Mouse (Mus musculus): ENCODE data around the gene Pyroxd1. TPM values are rescaled to one million over a fixed set of nuclear protein-coding genes. Genes with fewer than 3 reads are reported as not detected.

The Pyroxd1 gene
- 10 to 100 TPM; 14.9 to 16.0 TPM for total RNA-seq (2021)
- long read RNA-seq, experiment 1, transcript Pyroxd1-201 (12 exons, 2,831 nt): major isoform, 12 of 28 reads
- long read RNA-seq, experiment 1, partial matches to known transcripts: 3 of 28 reads
- long read RNA-seq, experiment 1, other reads (novel, unspliced or antisense): 13 of 28 reads
- long read RNA-seq, experiment 2, partial matches to known transcripts: 0 of 12 reads
- long read RNA-seq, experiment 2, other reads (novel, unspliced or antisense): 10 of 12 reads

DNA sequence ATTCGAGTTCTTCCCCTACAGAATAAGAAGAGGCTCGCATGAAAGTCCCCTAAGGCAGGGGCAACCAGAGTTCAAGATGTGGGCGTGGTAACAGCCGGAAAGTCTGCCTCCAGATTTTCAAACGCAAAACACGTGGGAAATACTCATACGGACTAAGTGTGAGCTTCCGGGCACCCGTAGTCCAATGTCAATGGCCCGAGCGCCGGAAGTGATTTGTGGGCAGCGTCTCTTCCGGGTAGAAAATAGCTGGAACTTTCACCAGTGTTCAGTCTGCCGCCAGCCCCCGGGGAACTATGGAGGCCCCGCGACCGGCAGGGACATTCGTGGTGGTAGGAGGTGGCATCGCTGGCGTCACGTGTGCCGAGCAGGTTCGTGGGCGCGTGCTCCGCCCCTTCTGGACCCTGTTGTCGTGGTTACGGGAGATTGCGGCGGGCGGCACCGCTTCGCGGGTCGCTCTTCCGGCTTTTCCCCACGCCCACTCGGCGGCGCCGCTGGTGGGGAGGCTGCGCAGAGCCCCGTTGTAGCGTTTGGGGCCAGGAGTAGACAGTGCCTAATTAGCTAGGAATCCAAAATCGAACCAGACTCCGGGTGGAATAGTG lies at the start of gene Pyroxd1:
TSS of gene Pyroxd1 (plus strand) at position 215 of the 599 bp plus-strand sequence.
- TF ChIP-seq CTCF (IDR thresholded peaks at IDR 0.05): no peak; the same call in 1 of the 2 replicates
- intact Hi-C loops (cut with DNase I): loop anchor here (2.0 to 10.0 kb wide), 4 partner anchors 41 to 861 kb away; partner anchors contain the start of genes Golt1b, Ldhb and Recql
- peak; percentile 85 to 86 for DNase-seq (ENCODE audit: extremely low spot score in 1 of 2, low spot score in 2 of 2)
- Histone ChIP-seq H3K4me3 (peak within 1 kb of the TSS; percentile 76), H3K27ac (peak within 1 kb of the TSS; percentile 94)

DNA sequence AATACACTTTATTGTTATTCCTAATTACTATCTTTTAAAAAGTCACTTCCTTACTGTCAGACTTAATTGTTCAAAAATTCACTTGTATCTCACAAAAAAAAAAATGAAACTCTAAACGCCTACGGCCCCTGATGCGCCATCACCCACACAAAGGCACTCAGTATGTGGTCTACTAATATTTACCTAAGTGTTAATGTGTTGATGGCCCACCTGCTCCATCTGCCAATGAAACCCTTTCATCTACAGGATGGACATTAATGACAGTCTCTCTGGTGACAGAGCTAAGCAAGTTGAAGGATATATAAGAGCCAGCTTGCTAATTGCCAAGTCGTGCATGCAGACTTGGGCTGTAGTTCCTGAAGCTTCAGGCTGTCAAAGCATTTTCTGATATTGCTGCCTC lies 47.4 kb upstream of the Pyroxd1 start, which contains the start of gene Iapp:
TSS of gene Iapp (plus strand) at position 326 of the 400 bp plus-strand sequence.
- TF ChIP-seq CTCF (IDR thresholded peaks at IDR 0.05): no peak

DNA sequence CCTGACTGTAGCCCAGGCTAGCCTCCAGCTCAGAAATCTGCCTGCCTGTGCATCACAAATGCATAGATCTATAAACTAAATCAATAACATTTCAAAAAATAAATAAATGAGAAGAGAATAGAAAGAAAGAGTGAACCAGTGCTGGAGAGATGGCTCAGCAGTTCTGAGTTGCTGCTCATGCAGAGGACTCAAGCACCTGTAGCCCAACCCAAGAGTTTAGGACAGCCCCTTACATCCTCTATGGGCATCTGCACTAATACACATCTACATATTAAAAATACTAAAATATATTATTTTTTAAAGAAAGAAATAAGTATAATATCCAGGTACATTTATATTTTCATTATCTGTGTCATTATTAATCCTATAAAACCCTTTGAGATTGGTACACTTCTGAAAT lies 40.4 kb upstream of the Pyroxd1 start:
- Histone ChIP-seq H3K27ac (no peak overlapping the region), H3K4me3 (no peak overlapping the region)
- DNase-seq (ENCODE audit: extremely low spot score in 1 of 2, low spot score in 2 of 2): no peak
- intact Hi-C loops (cut with DNase I): no loop called here
- TF ChIP-seq CTCF (IDR thresholded peaks at IDR 0.05): no peak

More for the DNA sequence above, 47.4 kb upstream of the Pyroxd1 start, which contains the start of gene Iapp:
- Histone ChIP-seq H3K4me3 (no peak within 1 kb of the TSS), H3K27ac (no peak within 1 kb of the TSS)
- DNase-seq (ENCODE audit: extremely low spot score in 1 of 2, low spot score in 2 of 2): no peak
- intact Hi-C loops (cut with DNase I): no loop called here

DNA sequence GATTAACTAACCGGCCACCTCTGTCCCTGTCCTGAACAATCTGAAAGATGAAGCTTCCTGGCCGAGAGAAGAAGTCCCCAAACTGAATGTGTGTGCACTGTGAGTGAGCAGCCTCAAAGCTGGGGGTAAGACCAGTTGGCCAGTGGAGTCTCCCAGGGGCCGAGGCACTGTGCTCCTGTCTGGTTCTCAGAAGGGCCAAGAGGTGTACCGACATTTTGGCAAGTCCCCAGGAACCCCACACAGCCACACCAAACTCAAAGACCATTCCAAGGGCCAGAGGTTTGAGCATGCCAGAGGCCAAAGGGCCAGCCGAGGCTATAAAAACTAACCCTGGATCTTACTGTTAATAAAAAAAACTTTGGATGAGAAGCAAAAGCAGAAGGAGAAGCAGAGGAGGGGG lies 31.2 kb upstream of the Pyroxd1 start:
- H3K4me3 ChIP-seq: no peak overlapping the region
- intact Hi-C loops (cut with DNase I): no loop called here
- DNase-seq (ENCODE audit: extremely low spot score in 1 of 2, low spot score in 2 of 2): no peak
- no peak overlapping the region for H3K27ac ChIP-seq
- no peak for TF ChIP-seq CTCF (IDR thresholded peaks at IDR 0.05)

DNA sequence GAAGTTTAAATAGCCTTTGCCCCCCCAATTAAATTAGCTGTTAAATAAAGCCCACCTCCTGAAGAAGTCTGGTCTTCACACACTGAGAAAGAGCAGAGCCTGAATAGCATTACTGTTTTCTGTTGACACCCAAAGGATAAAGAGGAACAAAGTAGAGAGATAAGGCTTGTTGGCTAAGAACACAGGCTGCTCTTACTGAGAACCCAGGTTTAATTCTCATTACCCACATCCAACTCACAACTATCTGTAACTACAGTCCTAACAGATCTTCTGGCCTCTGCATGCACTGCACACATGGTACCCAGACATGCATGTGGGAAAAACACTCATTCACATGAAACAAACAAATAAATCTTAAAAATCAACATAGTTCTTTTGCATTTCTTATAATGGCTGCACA lies 28.3 kb upstream of the Pyroxd1 start:
- intact Hi-C loops (cut with DNase I): no loop called here
- DNase-seq (ENCODE audit: extremely low spot score in 1 of 2, low spot score in 2 of 2): no peak
- no peak for TF ChIP-seq CTCF (IDR thresholded peaks at IDR 0.05)
- Histone ChIP-seq H3K4me3 (no peak overlapping the region), H3K27ac (no peak overlapping the region)

DNA sequence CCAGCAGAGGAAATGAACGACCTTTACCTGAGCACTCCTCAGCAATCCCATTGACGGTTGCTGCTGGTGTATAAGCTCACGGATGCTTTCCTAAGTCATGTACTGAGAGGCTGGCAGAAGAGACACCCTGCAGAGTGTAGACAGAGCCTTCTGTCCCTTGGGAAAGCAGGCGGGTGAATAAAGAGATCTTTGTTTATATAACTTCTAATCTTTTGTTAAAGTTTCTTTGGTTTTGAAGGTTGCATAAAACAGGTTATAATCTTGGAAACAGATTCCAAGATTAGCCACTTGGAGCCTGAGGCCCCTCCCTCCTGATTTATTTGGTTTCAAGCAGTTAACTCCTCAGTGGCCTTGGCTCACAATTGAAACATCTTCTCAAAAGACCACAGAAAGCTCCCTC lies 22.6 kb upstream of the Pyroxd1 start, which contains the start of gene Slco1a5:
TSS of gene Slco1a5 (minus strand) at position 101 of the 400 bp plus-strand sequence.
- no peak for TF ChIP-seq CTCF (IDR thresholded peaks at IDR 0.05)
- Histone ChIP-seq H3K27ac (no peak within 1 kb of the TSS), H3K4me3 (no peak within 1 kb of the TSS)
- intact Hi-C loops (cut with DNase I): loop anchor here (10.0 kb wide), 1 partner anchor 138 kb away; no protein-coding TSS in a partner anchor
- no peak for DNase-seq (ENCODE audit: extremely low spot score in 1 of 2, low spot score in 2 of 2)

DNA sequence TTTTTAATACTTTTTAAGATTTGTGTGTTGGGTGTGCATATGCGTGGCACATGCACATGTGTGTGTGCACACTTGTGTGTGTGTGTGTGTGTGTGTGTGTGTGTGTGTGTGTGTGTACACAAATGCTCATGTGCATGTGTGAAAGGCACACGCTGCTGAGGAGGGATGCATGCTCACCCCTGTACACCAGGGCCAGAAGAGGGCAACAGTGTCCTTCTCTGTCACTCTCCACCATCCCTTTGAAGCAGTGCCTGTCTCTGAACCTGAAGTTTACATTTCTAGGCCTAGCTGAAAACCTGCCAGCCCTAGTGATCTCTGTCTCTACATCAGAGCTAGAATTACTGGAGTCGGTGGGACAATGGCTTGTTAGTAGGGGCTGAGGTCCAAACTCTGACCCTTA lies 18.9 kb upstream of the Pyroxd1 start:
- no peak for DNase-seq (ENCODE audit: extremely low spot score in 1 of 2, low spot score in 2 of 2)
- intact Hi-C loops (cut with DNase I): loop anchor here (10.0 kb wide), 1 partner anchor 142 kb away; no protein-coding TSS in a partner anchor
- no peak overlapping the region for H3K27ac ChIP-seq
- H3K4me3 ChIP-seq: no peak overlapping the region
- no peak for TF ChIP-seq CTCF (IDR thresholded peaks at IDR 0.05)

DNA sequence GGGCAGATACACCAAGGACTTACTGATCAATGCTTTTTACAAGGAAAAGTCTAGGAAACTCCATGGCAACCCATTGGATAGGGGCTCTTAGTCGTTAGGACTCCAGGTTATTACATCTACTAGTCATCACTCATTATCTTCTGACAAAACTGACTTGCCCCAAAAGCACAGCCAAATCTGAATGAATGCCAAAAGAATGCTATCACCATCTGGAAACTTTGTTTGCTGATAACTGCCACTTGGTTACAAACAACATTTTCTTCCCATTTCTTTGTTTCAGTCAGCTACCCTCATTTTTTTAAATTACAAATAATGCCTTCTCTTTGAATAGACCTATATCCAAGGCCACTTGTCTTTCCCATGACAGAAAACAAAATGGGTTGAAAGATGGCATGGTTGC lies 16.3 kb upstream of the Pyroxd1 start:
- no peak for TF ChIP-seq CTCF (IDR thresholded peaks at IDR 0.05)
- no peak for DNase-seq (ENCODE audit: extremely low spot score in 1 of 2, low spot score in 2 of 2)
- no peak overlapping the region for H3K27ac ChIP-seq
- H3K4me3 ChIP-seq: no peak overlapping the region
- intact Hi-C loops (cut with DNase I): loop anchor here (10.0 kb wide), 1 partner anchor 144 kb away; no protein-coding TSS in a partner anchor

DNA sequence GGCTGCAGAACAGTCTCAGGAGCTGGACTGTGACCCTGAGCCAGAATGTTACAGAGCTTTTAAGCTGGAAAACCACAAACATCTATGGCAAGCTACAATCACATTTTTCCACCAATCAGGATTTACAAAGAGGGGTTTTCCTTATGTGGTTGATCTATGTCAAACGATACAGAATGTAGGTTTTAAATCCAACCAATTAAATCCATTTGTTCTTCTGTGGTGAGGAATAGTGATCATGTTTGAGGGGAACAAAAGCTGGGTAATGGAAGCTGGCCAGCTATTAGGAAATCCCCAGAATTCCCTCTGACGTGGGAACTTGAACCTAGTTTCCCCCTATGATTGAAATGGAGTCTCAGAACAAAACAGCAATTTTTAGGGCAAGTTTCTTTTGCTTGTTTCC lies 6.5 kb upstream of the Pyroxd1 start:
- Histone ChIP-seq H3K27ac (no peak overlapping the region), H3K4me3 (no peak overlapping the region)
- intact Hi-C loops (cut with DNase I): no loop called here
- TF ChIP-seq CTCF (IDR thresholded peaks at IDR 0.05): no peak
- DNase-seq (ENCODE audit: extremely low spot score in 1 of 2, low spot score in 2 of 2): no peak

DNA sequence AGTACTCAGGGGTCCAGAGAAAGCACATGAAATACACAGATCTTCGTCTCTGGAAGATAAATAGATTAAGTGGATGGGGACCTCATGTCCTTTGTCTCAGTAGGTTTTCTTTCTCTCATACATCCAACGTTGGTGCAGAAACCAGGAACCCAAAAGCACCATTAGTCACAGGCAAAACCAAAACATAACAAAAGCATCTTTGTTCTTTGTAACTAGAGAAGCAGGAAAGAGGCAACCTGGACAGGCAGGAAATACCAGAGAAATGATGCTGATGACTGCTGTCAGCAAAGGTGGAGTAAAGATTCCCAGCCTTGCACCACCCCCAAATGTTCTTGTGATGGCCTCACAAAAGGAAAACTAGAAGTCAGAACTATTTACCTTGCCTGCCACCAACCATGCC lies 5.9 kb upstream of the Pyroxd1 start:
- DNase-seq (ENCODE audit: extremely low spot score in 1 of 2, low spot score in 2 of 2): no peak
- no peak overlapping the region for H3K4me3 ChIP-seq
- no peak for TF ChIP-seq CTCF (IDR thresholded peaks at IDR 0.05)
- H3K27ac ChIP-seq: no peak overlapping the region
- intact Hi-C loops (cut with DNase I): no loop called here

DNA sequence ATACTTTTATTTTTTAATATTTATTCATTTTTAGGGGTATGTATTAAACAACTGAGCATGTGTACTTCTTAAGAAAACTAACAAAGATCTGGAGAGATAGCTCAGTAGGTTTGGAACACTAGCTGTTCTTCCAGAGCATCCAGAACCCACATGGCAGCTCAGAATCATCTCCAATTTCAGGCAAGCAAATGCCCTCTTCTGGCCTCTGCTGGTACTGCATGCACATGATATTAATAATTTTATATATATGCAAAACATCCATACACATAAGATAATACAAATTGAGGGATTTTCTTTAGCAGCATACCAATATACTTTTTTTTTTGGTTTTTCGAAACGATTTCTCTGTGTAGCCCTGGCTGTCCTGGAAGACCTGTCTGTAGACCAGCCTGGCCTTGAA lies 1.9 kb upstream of the Pyroxd1 start:
- intact Hi-C loops (cut with DNase I): loop anchor here (10.0 kb wide), 2 partner anchors 401 to 859 kb away; no protein-coding TSS in a partner anchor
- Histone ChIP-seq H3K27ac (no peak overlapping the region), H3K4me3 (no peak overlapping the region)
- TF ChIP-seq CTCF (IDR thresholded peaks at IDR 0.05): peak; percentile 79
- peak; percentile 26 to 35 for DNase-seq (ENCODE audit: extremely low spot score in 1 of 2, low spot score in 2 of 2)

Measured in left cerebral cortex, adult 2 months (tissue).